Mouse (Mus musculus): ENCODE results near the gene Bicra. TPM values are rescaled to one million over a fixed set of nuclear protein-coding genes. Genes with fewer than 3 reads are reported as not detected.

Gene Bicra
- total RNA-seq, 2 experiments from 2014 or later, result 18.7 to 19.4 TPM

DNA sequence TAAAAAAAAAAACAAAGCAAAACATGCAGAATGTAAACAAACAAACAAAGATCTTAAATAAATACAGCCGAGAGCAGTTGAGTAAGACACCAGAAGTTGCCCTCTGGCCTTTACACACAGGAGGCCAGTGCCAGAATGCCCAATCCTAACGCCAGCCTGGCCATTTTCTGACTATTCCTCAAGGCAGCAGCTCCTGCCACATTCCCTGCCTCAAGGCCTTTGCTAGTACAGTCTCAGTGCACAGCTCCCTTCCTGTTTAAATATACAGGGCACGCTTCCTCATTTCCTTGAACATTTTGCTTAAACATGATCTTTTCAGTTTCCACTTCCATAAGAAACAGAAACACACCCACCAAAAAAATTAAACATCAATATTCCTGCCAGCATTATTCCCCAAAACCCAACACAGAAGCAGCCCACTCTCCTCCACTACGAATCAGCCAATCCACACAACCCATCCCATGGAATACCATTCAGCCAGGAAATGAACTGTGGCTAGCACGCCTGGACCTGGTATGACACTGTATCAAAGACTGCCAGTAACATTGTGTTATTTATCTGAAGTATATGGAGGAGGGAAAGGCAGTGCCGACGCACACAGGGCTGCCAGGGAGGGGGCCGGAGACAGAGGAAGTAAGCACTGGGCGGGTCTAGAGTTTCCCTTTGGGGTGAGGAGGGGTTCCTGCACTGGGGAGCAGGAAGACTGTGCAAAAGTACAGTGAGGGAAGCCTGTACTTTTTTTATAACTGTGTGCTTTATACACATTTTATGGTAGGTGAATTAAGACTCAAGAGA is 29.5 kb downstream of the Bicra start:
- no peak for DNase-seq (ENCODE audit: low spot score in 2 of 2)

DNA sequence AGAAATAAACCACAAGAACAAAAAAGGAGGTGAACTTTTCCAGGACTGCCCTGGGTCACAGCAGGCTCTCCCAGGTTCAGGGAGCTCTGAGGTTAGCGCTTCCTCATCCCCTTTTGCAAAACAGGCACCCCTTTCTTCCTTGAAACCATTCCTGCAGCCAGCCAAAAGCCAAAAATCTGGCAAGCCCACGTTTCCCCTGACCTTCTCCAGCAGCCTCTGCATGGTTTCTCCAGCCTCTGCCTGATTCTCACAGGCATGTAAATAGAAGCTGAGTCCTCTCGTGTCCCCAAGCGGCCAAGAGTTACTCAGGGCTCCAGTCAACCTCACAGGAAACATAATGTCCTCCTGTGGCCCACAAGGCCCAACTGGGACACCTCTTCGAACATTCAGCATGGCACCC is 32.3 kb downstream of the Bicra start:
- DNase-seq (ENCODE audit: low spot score in 2 of 2), result no peak

DNA sequence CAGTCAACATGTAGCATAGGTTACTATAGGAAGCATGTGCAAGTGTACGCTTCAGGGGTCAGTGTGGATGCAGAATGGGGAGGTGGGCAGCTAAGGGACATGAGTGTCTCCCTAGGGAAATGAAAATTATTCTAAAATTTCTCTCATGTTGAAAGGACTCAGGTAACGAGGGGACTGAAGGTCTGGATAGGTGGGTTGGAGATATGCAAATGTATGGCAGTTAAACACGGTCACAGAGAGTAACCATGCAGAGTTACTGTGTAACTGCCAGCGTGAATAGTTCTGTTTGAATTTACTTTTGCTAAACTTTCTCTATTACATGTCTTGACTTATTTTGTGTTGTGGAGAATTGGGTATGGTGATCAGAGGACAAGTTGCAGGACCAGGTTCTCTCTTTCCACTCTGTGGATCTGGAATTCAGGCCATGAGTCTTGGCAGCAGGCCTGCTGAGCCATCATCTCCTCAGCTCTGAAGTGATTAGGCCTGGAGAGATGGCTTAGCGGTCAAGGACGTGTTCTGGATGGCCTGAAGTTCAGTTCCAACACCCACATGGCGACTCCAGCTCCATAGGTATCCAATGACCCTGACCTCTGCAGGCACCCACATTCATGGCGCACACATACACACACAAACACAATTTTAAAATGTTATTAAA is 33.1 kb downstream of the Bicra start:
- no peak for DNase-seq (ENCODE audit: low spot score in 2 of 2)

DNA sequence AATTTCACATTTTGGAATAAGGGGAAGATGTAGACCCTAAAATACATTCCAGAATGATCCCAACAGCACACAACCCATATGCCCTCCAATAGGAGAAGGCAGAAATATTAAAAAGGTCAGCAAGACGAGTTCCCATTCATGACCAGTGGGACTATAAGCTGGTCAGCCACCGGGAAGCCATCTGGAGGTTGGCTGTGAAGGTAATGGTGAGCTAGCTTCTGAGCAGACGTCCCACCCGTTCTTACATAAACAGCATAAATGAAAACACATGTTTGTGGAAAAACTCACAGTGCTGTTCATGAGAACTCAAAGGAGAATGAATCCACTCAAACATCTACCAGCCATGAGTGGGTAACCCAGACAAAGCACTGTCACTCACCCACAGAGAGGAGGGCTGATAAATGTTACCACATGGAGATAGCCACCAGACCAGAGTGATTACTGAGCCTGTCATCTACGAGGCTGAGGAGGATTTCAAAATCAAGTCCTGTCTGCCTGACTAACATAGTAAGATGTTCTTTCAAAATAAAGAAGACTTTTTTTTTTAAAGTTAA is 33.9 kb downstream of the Bicra start:
- no peak for DNase-seq (ENCODE audit: low spot score in 2 of 2)

- no peak for DNase-seq (ENCODE audit: low spot score in 2 of 2)
Measured at GRCm38 (mm10) chr7:16012576-16013263, 35.0 kb downstream of the Bicra start.

GRCm38 (mm10) chr7:16011418-16012085 is 36.2 kb downstream of the Bicra start:
- DNase-seq (ENCODE audit: low spot score in 2 of 2), result no peak

DNA sequence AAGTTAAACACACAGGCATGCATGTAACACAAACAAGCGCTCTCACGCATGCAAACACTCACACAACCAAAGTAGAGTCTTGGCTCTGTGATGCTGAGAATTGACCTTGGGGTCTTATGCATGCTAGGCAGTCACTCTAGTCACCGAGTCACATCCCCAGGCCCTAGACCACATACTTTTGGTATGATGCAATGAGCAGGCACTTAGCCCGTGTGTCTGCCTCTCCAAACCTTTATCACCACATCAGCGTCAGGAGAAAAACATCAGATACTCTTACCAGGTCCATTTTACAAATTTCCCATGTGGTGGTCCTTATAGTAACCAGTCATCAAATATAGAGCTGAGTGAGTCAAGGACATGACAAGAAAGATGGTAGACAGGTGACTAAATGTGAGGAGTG is 37.1 kb downstream of the Bicra start:
- no peak for DNase-seq (ENCODE audit: low spot score in 2 of 2)

DNA sequence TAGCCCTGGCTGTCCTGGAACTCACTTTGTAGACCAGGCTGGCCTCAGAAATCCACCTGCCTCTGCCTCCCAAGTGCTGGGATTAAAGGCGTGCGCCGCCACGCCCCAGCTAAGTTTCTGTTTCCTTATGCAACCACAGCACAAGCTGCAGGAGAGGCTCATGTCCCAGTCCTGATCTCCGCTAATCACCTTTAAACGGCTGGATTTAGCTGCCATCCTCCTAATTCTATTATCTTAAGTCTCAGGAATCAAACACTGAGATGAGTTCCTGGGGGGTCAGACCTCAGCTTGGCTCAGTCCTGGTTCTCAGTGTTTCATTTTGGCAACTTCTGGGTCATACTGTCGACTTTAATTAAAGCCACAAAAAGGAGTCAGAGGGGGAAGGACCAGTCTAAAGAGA is 38.1 kb downstream of the Bicra start:
- DNase-seq (ENCODE audit: low spot score in 2 of 2), result no peak

GRCm38 (mm10) chr7:16005020-16005419 is 42.7 kb downstream of the Bicra start:
- DNase-seq (ENCODE audit: low spot score in 2 of 2), result no peak

GRCm38 (mm10) chr7:16004177-16004856 is 43.4 kb downstream of the Bicra start:
- DNase-seq (ENCODE audit: low spot score in 2 of 2), result no peak

- DNase-seq (ENCODE audit: low spot score in 2 of 2), result no peak
Measured at GRCm38 (mm10) chr7:16003032-16003431, 44.7 kb downstream of the Bicra start.

DNA sequence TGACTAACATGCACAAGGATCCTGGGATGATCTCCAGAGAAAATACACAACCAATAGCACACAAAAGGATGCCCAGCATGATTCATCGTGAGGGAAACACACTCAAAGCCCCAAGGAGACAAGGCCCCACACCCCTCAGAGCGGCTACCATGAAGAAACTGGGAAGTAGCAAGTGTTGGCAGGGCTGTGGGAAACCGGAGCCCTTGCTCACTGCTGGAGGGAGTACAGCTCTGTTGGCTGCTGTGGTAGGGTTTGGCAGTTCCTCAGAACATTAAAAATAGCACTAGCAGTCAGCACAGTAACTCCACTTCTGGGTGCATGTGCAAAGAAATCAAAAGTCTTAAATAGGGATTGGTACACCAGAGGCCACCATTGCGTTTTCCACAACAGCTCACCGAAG is 45.5 kb downstream of the Bicra start:
- DNase-seq (ENCODE audit: low spot score in 2 of 2), result peak; percentile 51 to 80

DNA sequence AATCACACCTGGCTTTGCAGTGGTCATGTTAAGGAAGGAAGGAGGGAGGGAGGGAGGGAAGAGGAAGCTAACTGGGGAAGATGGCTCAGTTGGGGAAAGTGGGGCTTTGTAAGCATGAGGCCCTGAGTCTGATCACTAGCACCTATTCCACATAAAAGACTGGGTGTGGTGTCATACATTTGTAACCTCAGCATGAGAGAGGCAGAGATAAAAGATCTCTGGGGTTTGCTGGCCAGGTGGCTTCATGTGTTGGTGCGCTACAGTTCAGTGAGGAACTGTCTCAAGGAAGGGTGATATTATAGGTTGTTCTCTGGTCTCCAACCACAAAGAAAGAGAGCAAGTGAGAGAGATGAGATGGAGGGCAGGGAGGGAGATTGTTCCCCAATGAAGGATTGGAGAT is 46.0 kb downstream of the Bicra start:
- no peak for DNase-seq (ENCODE audit: low spot score in 2 of 2)

- DNase-seq (ENCODE audit: low spot score in 2 of 2), result no peak
Measured at GRCm38 (mm10) chr7:15993789-15994188, 53.9 kb downstream of the Bicra start.

GRCm38 (mm10) chr7:15993152-15993551 is 54.6 kb downstream of the Bicra start:
- DNase-seq (ENCODE audit: low spot score in 2 of 2), result no peak

DNA sequence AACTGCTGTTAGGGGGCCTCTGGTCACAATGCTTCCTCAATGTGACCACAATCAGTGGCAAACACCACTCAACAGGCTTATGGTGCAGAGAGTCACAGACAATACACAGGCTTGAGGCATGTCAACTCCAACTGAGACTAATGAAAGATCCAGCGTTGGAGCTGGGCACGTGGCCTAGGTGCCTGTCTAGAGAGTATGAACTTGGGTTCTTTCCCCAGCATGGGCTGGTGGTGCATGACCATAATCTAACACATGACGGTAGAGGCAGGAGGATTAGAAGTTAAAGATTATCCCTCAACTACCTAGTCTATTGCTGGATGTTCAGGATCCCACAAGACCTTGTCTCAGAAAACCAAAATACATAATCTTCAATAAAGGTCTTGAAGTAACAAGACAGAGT is 56.0 kb downstream of the Bicra start:
- no peak for DNase-seq (ENCODE audit: low spot score in 2 of 2)

- DNase-seq (ENCODE audit: low spot score in 2 of 2), result no peak
Measured at GRCm38 (mm10) chr7:15987661-15988356, 59.9 kb downstream of the Bicra start.

- DNase-seq (ENCODE audit: low spot score in 2 of 2), result peak in 1 of 2 experiments; percentile 57
Measured at GRCm38 (mm10) chr7:15982729-15983407, 64.9 kb downstream of the Bicra start.

DNA sequence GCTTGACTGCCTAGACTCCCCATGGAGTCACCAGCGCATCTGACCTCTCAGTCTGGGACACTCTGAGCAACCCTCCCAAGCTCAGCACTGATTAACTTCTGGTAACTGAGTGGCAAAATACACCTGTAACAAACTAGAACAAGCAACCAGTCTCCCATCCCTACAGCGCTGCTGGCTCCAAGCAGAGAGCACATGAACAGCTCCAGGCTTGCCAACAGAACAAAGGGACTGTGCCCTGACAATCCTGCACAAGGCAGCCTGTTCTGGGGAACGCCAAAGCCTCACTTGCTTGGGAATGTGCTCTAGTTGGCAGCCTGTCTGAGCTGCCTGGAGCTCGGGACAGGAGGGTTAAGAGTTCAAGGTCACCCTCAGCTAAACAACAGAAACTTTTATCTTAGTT is 66.2 kb downstream of the Bicra start:
- peak in 1 of 2 experiments; percentile 62 for DNase-seq (ENCODE audit: low spot score in 2 of 2)

Measured in layer of hippocampus, postnatal 14 days (tissue).